Mouse (Mus musculus) forebrain, embryonic 16.5 days (tissue): ENCODE measurements at regions not wholly inside any gene's neighbourhood (a gene's known extent, or its start where the extent isn't known, plus 50 kb on each side); places are given as distances from the start of the nearest gene placed in this dataset.
A peak's percentile ranks its signal among the peaks of the same experiment; 100 is the strongest.
"Not testable (repeated sequence)": the region's sequence is repeated elsewhere in the genome, so short reads cannot be mapped to it uniquely, and the experiment has no call there.

Experiments used
- ATAC-seq: fragments of 200-750 bp; cut with Nextera tagmentation; 2 replicates; pipeline ENCODE4 v1.8.0; 2017; ENCODE audit warnings: mild to moderate bottlenecking, moderate library complexity
- H3K27ac ChIP-seq: fragments of 300-500 bp; sonication (generic); 2 replicates; pipeline ENCODE4 v1.5.1; 2014; ENCODE audit warnings: low read length, control low read depth
- H3K27me3 ChIP-seq: fragments of 300-500 bp; sonication (generic); replicated peaks from 2 replicates; pipeline ENCODE4 v1.6.1; 2014; ENCODE audit warnings: low read length; ENCODE audit not compliant: control insufficient read depth, insufficient read depth
- H3K36me3 ChIP-seq: fragments of 300-500 bp; sonication (generic); 2 replicates; pipeline ENCODE4 v1.6.1; 2014; ENCODE audit not compliant: control insufficient read depth, insufficient read depth
- H3K4me1 ChIP-seq: fragments of 300-500 bp; sonication (generic); replicated peaks from 2 replicates; pipeline ENCODE4 v1.6.1; 2014; ENCODE audit warnings: low read length; ENCODE audit not compliant: control insufficient read depth, insufficient read depth
- H3K4me2 ChIP-seq: fragments of 300-500 bp; sonication (generic); 2 replicates; pipeline ENCODE4 v1.6.1; 2014; ENCODE audit warnings: mild to moderate bottlenecking, low read length, control low read depth
- H3K4me3 ChIP-seq: fragments of 300-500 bp; sonication (generic); replicated peaks from 2 replicates; pipeline ENCODE4 v1.5.1; 2014; ENCODE audit warnings: mild to moderate bottlenecking, low read length, control low read depth
- H3K9ac ChIP-seq: fragments of 300-500 bp; sonication (generic); replicated peaks from 2 replicates; pipeline ENCODE4 v1.6.1; 2014; ENCODE audit warnings: low read depth, low read length, control low read depth
- H3K9me3 ChIP-seq: fragments of 300-500 bp; sonication (generic); 2 replicates; pipeline ENCODE4 v1.6.1; 2016; ENCODE audit warnings: low read length; ENCODE audit not compliant: control insufficient read depth
- WGBS: fragments of 180-500 bp; shearing (Covaris S2); extraction: QIAGEN DNeasy Blood & Tissue Kit; methylation state at CpG from one replicate; pipeline ENCODE4 v1.1.7; 2014; 5-methylcytosine and 5-hydroxymethylcytosine counted together

- 9% methylated on average over 12 of the region's 12 CpGs for WGBS
- no peak overlapping the region for H3K9ac ChIP-seq
- H3K4me2 ChIP-seq, result no peak overlapping the region
- no peaks in the 10 kb centered on the region for H3K27me3 ChIP-seq
- no peak overlapping the region for H3K4me3 ChIP-seq
- H3K9me3 ChIP-seq, result no peaks in the 10 kb centered on the region
- H3K27ac ChIP-seq, result peak overlapping the region; percentile 89
- H3K4me1 ChIP-seq, result peaks cover 11% of the 10 kb centered on the region
- no peaks in the 10 kb centered on the region for H3K36me3 ChIP-seq
- peak; percentile 98 for ATAC-seq
Observed at GRCm38 (mm10) chr13:26154701-26155471, 615.1 kb downstream of the Hdgfl1 start.

- Histone ChIP-seq H3K4me1 (peaks cover 11% of the 10 kb centered on the region), H3K9me3 (no peaks in the 10 kb centered on the region), H3K4me3 (no peak overlapping the region), H3K27ac (peak overlapping the region; percentile 89), H3K9ac (no peak overlapping the region), H3K27me3 (no peaks in the 10 kb centered on the region), H3K4me2 (no peak overlapping the region), H3K36me3 (no peaks in the 10 kb centered on the region)
- ATAC-seq, result 0 out of 2 replicates have a peak, but pooled peaks have one; percentile 1
- 5% methylated on average over 1 of the region's 1 CpGs for WGBS
Observed at GRCm38 (mm10) chr13:26154251-26154650, 615.7 kb downstream of the Hdgfl1 start.

GRCm38 (mm10) chr13:26153093-26153492 is 616.9 kb downstream of the Hdgfl1 start:
- Histone ChIP-seq H3K9ac (no peak overlapping the region), H3K4me2 (no peak overlapping the region), H3K4me3 (no peak overlapping the region), H3K4me1 (peaks cover 11% of the 10 kb centered on the region), H3K9me3 (no peaks in the 10 kb centered on the region), H3K36me3 (no peaks in the 10 kb centered on the region), H3K27ac (peak overlapping the region; percentile 70), H3K27me3 (no peaks in the 10 kb centered on the region)
- 84% methylated on average over 2 of the region's 2 CpGs for WGBS
- no peak for ATAC-seq

GRCm38 (mm10) chr13:26150426-26150825 is 619.5 kb downstream of the Hdgfl1 start:
- WGBS, result 42% methylated on average over 1 of the region's 1 CpGs
- Histone ChIP-seq H3K36me3 (no peaks in the 10 kb centered on the region), H3K9ac (no peak overlapping the region), H3K4me1 (peaks cover 6% of the 10 kb centered on the region), H3K4me3 (no peak overlapping the region), H3K9me3 (no peaks in the 10 kb centered on the region), H3K4me2 (no peak overlapping the region), H3K27me3 (no peaks in the 10 kb centered on the region), H3K27ac (no peak overlapping the region)
- no peak for ATAC-seq

GRCm38 (mm10) chr13:26142811-26143210 is 627.2 kb downstream of the Hdgfl1 start:
- H3K4me1 ChIP-seq, result no peaks in the 10 kb centered on the region
- no peaks in the 10 kb centered on the region for H3K36me3 ChIP-seq
- H3K4me2 ChIP-seq, result no peak overlapping the region
- no peak overlapping the region for H3K4me3 ChIP-seq
- WGBS, result 31% methylated on average over 2 of the region's 2 CpGs
- H3K27ac ChIP-seq, result no peak overlapping the region
- no peak for ATAC-seq
- no peaks in the 10 kb centered on the region for H3K9me3 ChIP-seq
- H3K27me3 ChIP-seq, result no peaks in the 10 kb centered on the region
- H3K9ac ChIP-seq, result no peak overlapping the region

GRCm38 (mm10) chr13:26119363-26119762 is 650.6 kb downstream of the Hdgfl1 start:
- H3K4me3 ChIP-seq, result no peak overlapping the region
- 0% methylated on average over 1 of the region's 1 CpGs for WGBS
- no peaks in the 10 kb centered on the region for H3K9me3 ChIP-seq
- no peaks in the 10 kb centered on the region for H3K36me3 ChIP-seq
- peak overlapping the region; percentile 11; the same call in 1 of the 2 replicates for H3K27ac ChIP-seq
- H3K9ac ChIP-seq, result no peak overlapping the region
- H3K4me2 ChIP-seq, result no peak overlapping the region
- H3K4me1 ChIP-seq, result 0 out of 2 replicates have a peak, but pooled peaks cover 2% of the 10 kb centered on the region
- ATAC-seq, result peak; percentile 98
- H3K27me3 ChIP-seq, result no peaks in the 10 kb centered on the region

GRCm38 (mm10) chr13:26114136-26114535 is 655.8 kb downstream of the Hdgfl1 start:
- Histone ChIP-seq H3K9me3 (no peaks in the 10 kb centered on the region), H3K4me2 (no peak overlapping the region), H3K4me3 (no peak overlapping the region), H3K4me1 (no peaks in the 10 kb centered on the region), H3K36me3 (no peaks in the 10 kb centered on the region), H3K9ac (no peak overlapping the region), H3K27me3 (no peaks in the 10 kb centered on the region), H3K27ac (no peak overlapping the region)
- ATAC-seq, result no peak
- WGBS, result 59% methylated on average over 7 of the region's 7 CpGs

GRCm38 (mm10) chr13:26113723-26114122 is 656.2 kb downstream of the Hdgfl1 start:
- not testable (repeated sequence) for H3K4me1 ChIP-seq, H3K9ac ChIP-seq, H3K27me3 ChIP-seq, H3K27ac ChIP-seq, H3K9me3 ChIP-seq, H3K36me3 ChIP-seq, H3K4me3 ChIP-seq, ATAC-seq, H3K4me2 ChIP-seq
- 38% methylated on average over 1 of the region's 1 CpGs for WGBS

GRCm38 (mm10) chr13:26112579-26112978 is 657.4 kb downstream of the Hdgfl1 start:
- H3K4me2 ChIP-seq, result no peak overlapping the region
- H3K9me3 ChIP-seq, result no peaks in the 10 kb centered on the region
- no peak overlapping the region for H3K9ac ChIP-seq
- no peak overlapping the region for H3K4me3 ChIP-seq
- H3K27me3 ChIP-seq, result no peaks in the 10 kb centered on the region
- no peak overlapping the region for H3K27ac ChIP-seq
- no peaks in the 10 kb centered on the region for H3K4me1 ChIP-seq
- H3K36me3 ChIP-seq, result no peaks in the 10 kb centered on the region
- ATAC-seq, result 0 out of 2 replicates have a peak, but pooled peaks have one; percentile 36
